Mouse (Mus musculus) stomach, postnatal 0 days (tissue): ENCODE measurements at regions not wholly inside any gene's neighbourhood (a gene's known extent, or its start where the extent isn't known, plus 50 kb on each side); places are given as distances from the start of the nearest gene placed in this dataset.

ENCODE experiments used
- CTCF ChIP-seq: IDR thresholded peaks from 2 replicates; pipeline ENCODE4 v1.5.1; 2016; ENCODE audit warnings: antibody characterized with exemption, low read depth, mild to moderate bottlenecking, moderate library complexity
- EP300 ChIP-seq: optimal IDR thresholded peaks from 2 replicates; pipeline ENCODE3; 2016; ENCODE audit warnings: antibody characterized with exemption

DNA sequence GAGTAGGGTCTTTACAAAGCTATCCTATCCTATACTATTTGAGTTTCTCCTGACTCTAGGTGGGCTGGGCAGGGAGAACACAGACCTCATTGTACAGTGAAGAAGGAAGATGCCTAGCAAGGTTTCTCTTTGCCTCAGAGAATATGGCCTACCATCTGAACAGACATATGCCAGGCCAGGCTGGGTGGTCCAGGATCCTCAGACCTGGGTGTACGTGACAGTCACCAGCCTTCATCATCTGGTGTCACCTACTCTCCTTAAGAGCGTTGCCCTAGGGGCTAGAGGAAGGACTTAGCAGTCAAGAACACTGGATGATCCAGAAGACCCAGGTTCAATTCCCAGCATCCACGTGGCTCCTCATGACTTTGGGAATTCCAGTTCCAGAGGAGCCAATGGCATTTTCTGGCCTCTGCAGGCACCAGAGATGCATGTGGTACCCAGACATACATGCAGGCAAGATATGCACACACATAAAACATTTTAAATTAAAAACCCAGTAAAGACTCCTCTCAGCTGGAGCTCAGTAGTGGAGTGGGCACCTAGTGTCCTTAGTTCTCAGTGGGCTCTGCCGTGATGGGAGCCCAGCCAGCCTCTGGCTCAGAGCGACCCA lies 214.9 kb downstream of the Bcl2l11 start:
- TF ChIP-seq CTCF = no peak
- no peak for TF ChIP-seq EP300
